Mouse (Mus musculus): ENCODE measurements around the gene Gmnn. TPM values are rescaled to one million over a fixed set of nuclear protein-coding genes. Genes with fewer than 3 reads are reported as not detected.

Gene Gmnn
- total and polyA plus RNA-seq, 2 experiments from 2014 or later: 28.2 to 71.7 TPM

DNA sequence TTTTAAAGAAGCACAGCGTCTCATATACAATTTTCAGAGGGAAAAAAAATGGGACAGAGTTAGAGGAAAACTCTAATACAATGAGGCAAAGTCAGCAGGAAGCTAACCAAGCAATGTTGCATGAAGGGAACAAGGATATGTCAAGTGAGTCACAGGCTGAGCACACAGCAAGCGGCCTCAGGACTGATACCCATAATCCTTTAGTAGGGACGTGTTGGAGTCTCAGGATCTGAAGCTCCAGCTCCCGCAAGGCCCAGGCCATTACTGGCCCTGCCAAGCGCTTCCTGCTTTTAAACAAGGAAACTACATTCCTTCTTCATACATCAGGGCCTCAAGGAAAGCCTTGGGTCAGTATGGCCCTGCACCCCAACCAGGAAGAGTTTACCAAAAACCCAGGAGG lies 59.6 kb downstream of the Gmnn start:
- no peak overlapping the region for H3K4me3 ChIP-seq (ENCODE audit: low read depth, low read length)
- ATAC-seq (ENCODE audit: insufficient read depth, low read depth) (no peak), DNase-seq (ENCODE audit: low spot score) (no peak)
- H3K4me1 ChIP-seq (ENCODE audit: control insufficient read depth, insufficient read depth): no peaks in the 10 kb centered on the region
- no peaks in the 10 kb centered on the region for H3K27me3 ChIP-seq (ENCODE audit: control insufficient read depth, insufficient read depth, low read length)
- no peak for TF ChIP-seq CTCF (IDR thresholded peaks at IDR 0.05; ENCODE audit: low read depth)
- TF ChIP-seq EP300 (IDR thresholded peaks at IDR 0.05; ENCODE audit: low read depth): no peak
- H3K36me3 ChIP-seq (replicated peaks; ENCODE audit: control insufficient read depth, insufficient read depth, low read length): peaks cover 41% of the 10 kb centered on the region
- no peak overlapping the region for H3K9ac ChIP-seq (replicated peaks; ENCODE audit: low read depth, low read length)
- no peak overlapping the region for H3K4me2 ChIP-seq (ENCODE audit: low read depth, low read length)
- no peak overlapping the region for H3K27ac ChIP-seq (ENCODE audit: low read depth)
- H3K9me3 ChIP-seq (replicated peaks; ENCODE audit: control insufficient read depth, low read length): no peaks in the 10 kb centered on the region
- 64% methylated on average over 5 of the region's 5 CpGs for WGBS

Other genes starting within 250 kb of the Gmnn start
- 31.7 and 44.4 TPM in 2 replicates for gene Ripor2, start 179.7 kb downstream of the Gmnn start, total RNA-seq (2014; rRNA removed; ENCODE audit: low replicate concordance)
- 12.6 and 17.5 TPM in 2 replicates for gene Ripor2, start 179.7 kb downstream of the Gmnn start, polyA plus RNA-seq (2015; fragmentation: Nextera tagmentation; extraction: Ambion mirVana)
- gene Armh2, start 20.7 kb downstream of the Gmnn start, total RNA-seq (2014; rRNA removed; ENCODE audit: low replicate concordance): not detected in 2 replicates
- not detected in 2 replicates for gene Armh2, start 20.7 kb downstream of the Gmnn start, polyA plus RNA-seq (2015; fragmentation: Nextera tagmentation; extraction: Ambion mirVana)
- gene BC005537, start 39.7 kb upstream of the Gmnn start, total RNA-seq (2014; rRNA removed; ENCODE audit: low replicate concordance): 36.4 and 43.9 TPM in 2 replicates
- gene BC005537, start 39.7 kb upstream of the Gmnn start, polyA plus RNA-seq (2015; fragmentation: Nextera tagmentation; extraction: Ambion mirVana): 13.2 and 14.0 TPM in 2 replicates
- 176 and 219 TPM in 2 replicates for gene Acot13, start 69.6 kb upstream of the Gmnn start, total RNA-seq (2014; rRNA removed; ENCODE audit: low replicate concordance)
- 609 and 634 TPM in 2 replicates for gene Acot13, start 69.6 kb upstream of the Gmnn start, polyA plus RNA-seq (2015; fragmentation: Nextera tagmentation; extraction: Ambion mirVana)
- 24.2 and 27.5 TPM in 2 replicates for gene Tdp2, start 69.8 kb upstream of the Gmnn start, total RNA-seq (2014; rRNA removed; ENCODE audit: low replicate concordance)
- 17.4 and 18.5 TPM in 2 replicates for gene Tdp2, start 69.8 kb upstream of the Gmnn start, polyA plus RNA-seq (2015; fragmentation: Nextera tagmentation; extraction: Ambion mirVana)
- gene D130043K22Rik, start 83.2 kb upstream of the Gmnn start, total RNA-seq (2014; rRNA removed; ENCODE audit: low replicate concordance): not detected in 2 replicates
- gene D130043K22Rik, start 83.2 kb upstream of the Gmnn start, polyA plus RNA-seq (2015; fragmentation: Nextera tagmentation; extraction: Ambion mirVana): 0.03 TPM in 1 of 2 replicates, not detected in the other
- gene Aldh5a1, start 175.7 kb upstream of the Gmnn start, total RNA-seq (2014; rRNA removed; ENCODE audit: low replicate concordance): 24.8 and 27.7 TPM in 2 replicates
- 11.2 and 11.6 TPM in 2 replicates for gene Aldh5a1, start 175.7 kb upstream of the Gmnn start, polyA plus RNA-seq (2015; fragmentation: Nextera tagmentation; extraction: Ambion mirVana)
- 0.04 and 0.58 TPM in 2 replicates for gene Gpld1, start 181.2 kb upstream of the Gmnn start, total RNA-seq (2014; rRNA removed; ENCODE audit: low replicate concordance)
- gene Gpld1, start 181.2 kb upstream of the Gmnn start, polyA plus RNA-seq (2015; fragmentation: Nextera tagmentation; extraction: Ambion mirVana): 0.19 and 0.40 TPM in 2 replicates

Data from heart, postnatal 0 days (tissue).